Mouse (Mus musculus): Measurements from ENCODE around the gene Wars2. TPM values are rescaled to one million over a fixed set of nuclear protein-coding genes. Genes with fewer than 3 reads are reported as not detected.

Gene Wars2
- polyA plus RNA-seq, 1 experiment = 0.36 TPM

GRCm38 (mm10) chr3:99183355-99184016, 42.6 kb downstream of the Wars2 start:
- H3K27me3 ChIP-seq (replicated peaks) = no peaks in the 10 kb centered on the region
- H3K9me3 ChIP-seq = no peaks in the 10 kb centered on the region
- H3K4me1 ChIP-seq = no peaks in the 10 kb centered on the region
- TF ChIP-seq FLI1 (IDR thresholded peaks at IDR 0.05; ENCODE audit: low read length) (no peak), GATA1 (IDR thresholded peaks at IDR 0.05; ENCODE audit: borderline replicate concordance, low read length) (no peak)
- no peak overlapping the region for H3K4me3 ChIP-seq (replicated peaks)
- H3K36me3 ChIP-seq (replicated peaks; ENCODE audit: low read length) = peaks cover 6% of the 10 kb centered on the region

GRCm38 (mm10) chr3:99184373-99184772, 43.5 kb downstream of the Wars2 start:
- no peaks in the 10 kb centered on the region for H3K9me3 ChIP-seq
- H3K27me3 ChIP-seq (replicated peaks) = no peaks in the 10 kb centered on the region
- TF ChIP-seq GATA1 (IDR thresholded peaks at IDR 0.05; ENCODE audit: borderline replicate concordance, low read length) (no peak), FLI1 (IDR thresholded peaks at IDR 0.05; ENCODE audit: low read length) (no peak)
- peaks cover 11% of the 10 kb centered on the region for H3K36me3 ChIP-seq (replicated peaks; ENCODE audit: low read length)
- no peaks in the 10 kb centered on the region for H3K4me1 ChIP-seq
- H3K4me3 ChIP-seq (replicated peaks) = no peak overlapping the region

GRCm38 (mm10) chr3:99188097-99188496, 47.2 kb downstream of the Wars2 start:
- TF ChIP-seq FLI1 (IDR thresholded peaks at IDR 0.05; ENCODE audit: low read length) (no peak), GATA1 (IDR thresholded peaks at IDR 0.05; ENCODE audit: borderline replicate concordance, low read length) (no peak)
- Histone ChIP-seq H3K36me3 (replicated peaks; ENCODE audit: low read length) (peaks cover 19% of the 10 kb centered on the region), H3K4me1 (no peaks in the 10 kb centered on the region), H3K9me3 (no peaks in the 10 kb centered on the region), H3K27me3 (replicated peaks) (no peaks in the 10 kb centered on the region), H3K4me3 (replicated peaks) (no peak overlapping the region)

GRCm38 (mm10) chr3:99193576-99193975, 52.7 kb downstream of the Wars2 start:
- H3K36me3 ChIP-seq (replicated peaks; ENCODE audit: low read length) = peaks cover 24% of the 10 kb centered on the region
- TF ChIP-seq FLI1 (IDR thresholded peaks at IDR 0.05; ENCODE audit: low read length) = no peak
- TF ChIP-seq GATA1 (IDR thresholded peaks at IDR 0.05; ENCODE audit: borderline replicate concordance, low read length) = no peak
- no peaks in the 10 kb centered on the region for H3K27me3 ChIP-seq (replicated peaks)
- no peak overlapping the region for H3K4me3 ChIP-seq (replicated peaks)
- H3K4me1 ChIP-seq = no peaks in the 10 kb centered on the region
- H3K9me3 ChIP-seq = no peaks in the 10 kb centered on the region

- peaks cover 28% of the 10 kb centered on the region for H3K36me3 ChIP-seq (replicated peaks; ENCODE audit: low read length)
- no peaks in the 10 kb centered on the region for H3K27me3 ChIP-seq (replicated peaks)
- no peaks in the 10 kb centered on the region for H3K4me1 ChIP-seq
- H3K4me3 ChIP-seq (replicated peaks) = no peak overlapping the region
- H3K9me3 ChIP-seq = peaks cover 17% of the 10 kb centered on the region
- TF ChIP-seq FLI1 (IDR thresholded peaks at IDR 0.05; ENCODE audit: low read length) (no peak), GATA1 (IDR thresholded peaks at IDR 0.05; ENCODE audit: borderline replicate concordance, low read length) (no peak)
Measured at GRCm38 (mm10) chr3:99203331-99203730, 62.5 kb downstream of the Wars2 start.

GRCm38 (mm10) chr3:99208416-99208815, 67.5 kb downstream of the Wars2 start:
- TF ChIP-seq GATA1 (IDR thresholded peaks at IDR 0.05; ENCODE audit: borderline replicate concordance, low read length) (no peak), FLI1 (IDR thresholded peaks at IDR 0.05; ENCODE audit: low read length) (no peak)
- Histone ChIP-seq H3K36me3 (replicated peaks; ENCODE audit: low read length) (peaks cover 10% of the 10 kb centered on the region), H3K9me3 (no peaks in the 10 kb centered on the region), H3K27me3 (replicated peaks) (no peaks in the 10 kb centered on the region), H3K4me3 (replicated peaks) (no peak overlapping the region), H3K4me1 (peaks cover 13% of the 10 kb centered on the region)

- Histone ChIP-seq H3K36me3 (replicated peaks; ENCODE audit: low read length) (peaks cover 20% of the 10 kb centered on the region), H3K9me3 (no peaks in the 10 kb centered on the region), H3K4me3 (replicated peaks) (no peak overlapping the region), H3K27me3 (replicated peaks) (no peaks in the 10 kb centered on the region), H3K4me1 (peaks cover 13% of the 10 kb centered on the region)
- TF ChIP-seq GATA1 (IDR thresholded peaks at IDR 0.05; ENCODE audit: borderline replicate concordance, low read length) (no peak), FLI1 (IDR thresholded peaks at IDR 0.05; ENCODE audit: low read length) (no peak)
Measured at GRCm38 (mm10) chr3:99211105-99211698, 70.3 kb downstream of the Wars2 start.

GRCm38 (mm10) chr3:99227807-99228206, 86.9 kb downstream of the Wars2 start:
- no peak for TF ChIP-seq GATA1 (IDR thresholded peaks at IDR 0.05; ENCODE audit: borderline replicate concordance, low read length)
- no peak for TF ChIP-seq FLI1 (IDR thresholded peaks at IDR 0.05; ENCODE audit: low read length)
- Histone ChIP-seq H3K27me3 (replicated peaks) (peaks cover 7% of the 10 kb centered on the region), H3K36me3 (replicated peaks; ENCODE audit: low read length) (no peaks in the 10 kb centered on the region), H3K9me3 (no peaks in the 10 kb centered on the region), H3K4me1 (no peaks in the 10 kb centered on the region), H3K4me3 (replicated peaks) (no peak overlapping the region)

GRCm38 (mm10) chr3:99233393-99234318, 92.8 kb downstream of the Wars2 start:
- Histone ChIP-seq H3K4me1 (peaks cover 21% of the 10 kb centered on the region), H3K27me3 (replicated peaks) (peaks cover 56% of the 10 kb centered on the region), H3K4me3 (replicated peaks) (peak overlapping the region; percentile 89), H3K36me3 (replicated peaks; ENCODE audit: low read length) (no peaks in the 10 kb centered on the region), H3K9me3 (no peaks in the 10 kb centered on the region)
- TF ChIP-seq GATA1 (IDR thresholded peaks at IDR 0.05; ENCODE audit: borderline replicate concordance, low read length) (no peak), FLI1 (IDR thresholded peaks at IDR 0.05; ENCODE audit: low read length) (no peak)
